Mouse (Mus musculus) testis, adult 2 months (tissue): ENCODE measurements around the gene Ccdc113.

ENCODE experiments used
- CTCF ChIP-seq: fragments of 200-500 bp; IDR thresholded peaks from 2 replicates; pipeline ENCODE4 v1.5.1; 2012; ENCODE audit warnings: low read depth, mild to moderate bottlenecking, inconsistent platforms, low read length, moderate library complexity; ENCODE audit not compliant: control insufficient read depth, insufficient read depth, insufficient replicate concordance
- POLR2A ChIP-seq: fragments of 200-500 bp; IDR thresholded peaks from 2 replicates; pipeline ENCODE4 v1.6.1; 2012; ENCODE audit warnings: low read depth, mild to moderate bottlenecking, inconsistent platforms, low read length, moderate library complexity; ENCODE audit not compliant: control insufficient read depth

DNA sequence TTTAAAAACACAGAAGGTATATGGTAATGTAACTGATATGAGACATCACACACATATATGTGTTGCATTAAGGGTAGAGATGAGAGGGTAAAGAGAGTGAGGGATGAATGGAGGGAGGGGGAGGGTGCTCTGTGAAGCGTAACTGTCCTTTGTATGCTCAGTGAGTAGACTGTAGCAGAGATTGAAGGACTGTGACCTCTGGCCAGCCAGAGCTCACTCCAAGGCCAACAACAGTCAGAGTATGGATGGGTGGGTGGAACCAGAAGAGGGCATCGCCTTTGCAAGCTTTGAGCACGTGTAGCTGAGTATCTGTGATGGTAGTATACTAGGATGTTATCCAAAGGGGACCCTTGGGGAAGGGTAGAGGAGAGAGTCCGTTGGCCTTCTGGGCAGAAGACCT is 17.7 kb downstream of the Ccdc113 start:
- TF ChIP-seq CTCF (no peak), POLR2A (no peak)
